ENCODE assay signal across 8 mouse cellular contexts in genomic region chr15:7128627-7129126, GRCm38 (mm10). TPM values are rescaled to one million over a fixed set of nuclear protein-coding genes. Genes with fewer than 3 reads are reported as not detected.
DNase-seq lines count a peak whose midpoint lies in the region; ATAC-seq and TF ChIP-seq lines count a peak whose summit lies in the region.

No protein-coding gene starts in this region.

- peak overlapping the region; percentile 90 for H3K4me2 ChIP-seq in embryonic facial prominence, embryonic 12.5 days (replicated peaks)
- H3K4me2 ChIP-seq in heart, postnatal 0 days (ENCODE audit: low read depth, low read length) = peak overlapping the region; percentile 80
- peak overlapping the region; percentile 79 for H3K4me2 ChIP-seq in limb, embryonic 12.5 days
- peak overlapping the region; percentile 83 for H3K4me2 ChIP-seq in myocyte (ENCODE audit: low read depth)

- H3K27me3 ChIP-seq in embryonic facial prominence, embryonic 12.5 days = 0 out of 2 replicates have a peak, but pooled peaks cover 4% of the 10 kb centered on the region
- H3K27me3 ChIP-seq in heart, postnatal 0 days (ENCODE audit: control insufficient read depth, insufficient read depth, low read length) = no peaks in the 10 kb centered on the region
- H3K27me3 ChIP-seq in limb, embryonic 12.5 days = no peaks in the 10 kb centered on the region
- no peaks in the 10 kb centered on the region for H3K27me3 ChIP-seq in myocyte (ENCODE audit: control insufficient read depth, insufficient read depth, insufficient read length)

- H3K4me1 ChIP-seq in embryonic facial prominence, embryonic 12.5 days = peaks cover 17% of the 10 kb centered on the region
- H3K4me1 ChIP-seq in heart, postnatal 0 days (ENCODE audit: control insufficient read depth, insufficient read depth) = peaks cover 22% of the 10 kb centered on the region
- peaks cover 24% of the 10 kb centered on the region for H3K4me1 ChIP-seq in limb, embryonic 12.5 days (replicated peaks)

- peak overlapping the region; percentile 75 for H3K4me3 ChIP-seq in embryonic facial prominence, embryonic 12.5 days
- H3K4me3 ChIP-seq in heart, postnatal 0 days (ENCODE audit: low read depth, low read length) = peak overlapping the region; percentile 91
- peak overlapping the region; percentile 80 for H3K4me3 ChIP-seq in limb, embryonic 12.5 days (replicated peaks)
- H3K4me3 ChIP-seq in myocyte = peak overlapping the region; percentile 33

- TF ChIP-seq CTCF in heart, postnatal 0 days (IDR thresholded peaks at IDR 0.05; ENCODE audit: low read depth) = no peak

- no peak for TF ChIP-seq POLR2A in myocyte (IDR thresholded peaks at IDR 0.05; ENCODE audit: insufficient read length, low read depth)

- peak overlapping the region; percentile 77 for H3K9ac ChIP-seq in embryonic facial prominence, embryonic 12.5 days
- H3K9ac ChIP-seq in heart, postnatal 0 days (replicated peaks; ENCODE audit: low read depth, low read length) = peak overlapping the region; percentile 89
- H3K9ac ChIP-seq in limb, embryonic 12.5 days (replicated peaks) = peak overlapping the region; percentile 86

- H3K9me3 ChIP-seq in embryonic facial prominence, embryonic 12.5 days = no peaks in the 10 kb centered on the region
- no peaks in the 10 kb centered on the region for H3K9me3 ChIP-seq in heart, postnatal 0 days (replicated peaks; ENCODE audit: control insufficient read depth, low read length)
- no peaks in the 10 kb centered on the region for H3K9me3 ChIP-seq in limb, embryonic 12.5 days

- peak overlapping the region; percentile 73 for H3ac ChIP-seq in myocyte (ENCODE audit: control insufficient read depth, insufficient read length)

- H3K79me2 ChIP-seq in myocyte (ENCODE audit: control insufficient read depth, insufficient read depth) = peaks cover 35% of the 10 kb centered on the region

- no peak for ATAC-seq in embryonic facial prominence, embryonic 12.5 days (ENCODE audit: insufficient number of reproducible peaks, insufficient read depth, low FRiP score, low TSS enrichment)
- no peak for ATAC-seq in heart, postnatal 0 days (ENCODE audit: insufficient read depth, low read depth)
- no peak for ATAC-seq in limb, embryonic 12.5 days (ENCODE audit: insufficient number of reproducible peaks, insufficient read depth, low FRiP score, low TSS enrichment, low read depth)
- ATAC-seq in erythroid progenitor cell, adult 5-6 weeks (replicated peaks; ENCODE audit: low FRiP score, poor library complexity, severe bottlenecking) = no peak

- TF ChIP-seq EP300 in heart, postnatal 0 days (IDR thresholded peaks at IDR 0.05; ENCODE audit: low read depth) = peak; percentile 68; the same call in 1 of the 2 replicates

- peak overlapping the region; percentile 81 for H3K27ac ChIP-seq in embryonic facial prominence, embryonic 12.5 days
- peak overlapping the region; percentile 92 for H3K27ac ChIP-seq in heart, postnatal 0 days (ENCODE audit: low read depth)
- peak overlapping the region; percentile 83 for H3K27ac ChIP-seq in limb, embryonic 12.5 days

- peak; percentile 21 for DNase-seq in layer of hippocampus, adult 11-12 months (ENCODE audit: low spot score)
- DNase-seq in layer of hippocampus, adult 9-10 months (ENCODE audit: low spot score) = no peak
- DNase-seq in heart, postnatal 0 days (ENCODE audit: low spot score) = peak; percentile 49
- DNase-seq in c-Kit-positive CD71-positive TER-119-positive erythroid progenitor cells, embryonic 14.5 days (ENCODE audit: low spot score) = no peak

- no peaks in the 10 kb centered on the region for H3K36me3 ChIP-seq in embryonic facial prominence, embryonic 12.5 days
- no peaks in the 10 kb centered on the region for H3K36me3 ChIP-seq in heart, postnatal 0 days (replicated peaks; ENCODE audit: control insufficient read depth, insufficient read depth, low read length)
- H3K36me3 ChIP-seq in limb, embryonic 12.5 days = 0 out of 2 replicates have a peak, but pooled peaks cover 4% of the 10 kb centered on the region
- H3K36me3 ChIP-seq in myocyte (ENCODE audit: control insufficient read depth, insufficient read depth) = peaks cover 6% of the 10 kb centered on the region

- 2% methylated on average over 18 of the region's 18 CpGs for WGBS in embryonic facial prominence, embryonic 12.5 days
- WGBS in heart, postnatal 0 days = 1% methylated on average over 18 of the region's 18 CpGs
- under 1% methylated on average over 18 of the region's 18 CpGs for WGBS in limb, embryonic 12.5 days

TF ChIP-seq in myocyte, 11 proteins besides CTCF, POLR2A, EP300 and RAD21:
- TF ChIP-seq USF1 (IDR thresholded peaks at IDR 0.05; ENCODE audit: low read depth) (peak; percentile 52), E2F4 (IDR thresholded peaks at IDR 0.05; ENCODE audit: insufficient read depth) (no peak)

RNA-seq across cellular contexts. Expression of gene Lifr, which starts 38.3 kb away (rescaled TPM):
- polyA plus RNA-seq in embryonic facial prominence, embryonic 12.5 days (2016; fragmentation: Nextera tagmentation; extraction: Ambion mirVana) = 17.5 and 18.3 TPM in 2 replicates
- 24.0 and 34.9 TPM in 2 replicates for total RNA-seq in heart, postnatal 0 days (2014; rRNA removed; ENCODE audit: low replicate concordance)
- polyA plus RNA-seq in heart, postnatal 0 days (2015; fragmentation: Nextera tagmentation; extraction: Ambion mirVana) = 14.9 and 15.1 TPM in 2 replicates
- polyA plus RNA-seq in limb, embryonic 12.5 days (2016; fragmentation: Nextera tagmentation; extraction: Ambion mirVana) = 15.8 and 18.4 TPM in 2 replicates
- polyA plus RNA-seq in myocyte (2012; fragmentation: generic; extraction: Trizol) = 14.8 TPM
- total RNA-seq in erythroid progenitor cell, adult 5-6 weeks (2015; ENCODE audit: low replicate concordance) = under 0.01 and 1.7 TPM in 2 replicates
- total RNA-seq in erythroid progenitor cell, adult 5-6 weeks (2017; ENCODE audit: low replicate concordance) = 1.0 and 2.2 TPM in 2 replicates

Comparison
In these comparisons a context has a peak if more than half of its experiments do, and no peak if none do; other contexts are left out.
1. DNase-seq: peak in layer of hippocampus, adult 11-12 months (single experiment) and heart, postnatal 0 days (single experiment); none in layer of hippocampus, adult 9-10 months (single experiment) and c-Kit-positive CD71-positive TER-119-positive erythroid progenitor cells, embryonic 14.5 days (single experiment).
2. H3K4me3 ChIP-seq: peak in every context shown above with its lines; median percentile 91 in heart, postnatal 0 days; 80 in limb, embryonic 12.5 days; 75 in embryonic facial prominence, embryonic 12.5 days; 33 in myocyte.
3. Peak in every context shown above with its lines, with median percentiles within 50 percentile points of each other: H3K27ac ChIP-seq, H3K4me2 ChIP-seq and H3K9ac ChIP-seq.